Mouse (Mus musculus): ENCODE measurements around the gene Adcy7. TPM values are rescaled to one million over a fixed set of nuclear protein-coding genes. Genes with fewer than 3 reads are reported as not detected.
A peak's percentile ranks its signal among the peaks of the same experiment; 100 is the strongest.

Gene Adcy7
- polyA plus RNA-seq, 1 experiment = not detected

DNA sequence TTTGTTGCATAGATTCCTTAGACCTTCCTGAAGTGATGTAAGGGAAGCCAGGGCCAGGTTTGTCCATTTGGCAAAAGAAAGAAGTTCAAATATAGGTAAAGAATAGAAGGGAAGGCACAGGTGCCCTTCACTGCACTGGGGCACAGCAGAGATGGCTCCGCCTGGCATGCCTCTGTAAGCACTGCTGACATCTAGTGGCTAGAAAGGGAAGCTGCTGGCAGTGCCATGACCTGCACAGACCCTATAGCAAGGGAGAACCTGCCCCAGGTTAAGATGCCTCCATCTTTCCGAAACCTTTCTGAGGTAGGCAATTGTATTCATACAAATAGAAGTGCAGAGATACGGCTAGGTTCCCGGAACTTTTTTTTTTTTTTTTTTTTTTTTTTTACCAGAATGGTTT, 27.9 kb upstream of the Adcy7 start:
- Histone ChIP-seq H3K27ac (ENCODE audit: insufficient read depth, low read depth, low read length) (no peak overlapping the region), H3K4me3 (ENCODE audit: insufficient read depth, low read depth, low read length) (no peak overlapping the region), H3K4me1 (ENCODE audit: control insufficient read depth, insufficient read depth, low read length) (peaks cover 3% of the 10 kb centered on the region; the same call in 1 of the 2 replicates)
- TF ChIP-seq POLR2A (IDR thresholded peaks at IDR 0.05; ENCODE audit: insufficient read depth, low read depth, low read length) (no peak), CTCF (IDR thresholded peaks at IDR 0.05; ENCODE audit: insufficient read depth, low read depth, low read length) (peak; percentile 49; the same call in 1 of the 2 replicates)
- WGBS = 80% methylated on average over 4 of the region's 4 CpGs

DNA sequence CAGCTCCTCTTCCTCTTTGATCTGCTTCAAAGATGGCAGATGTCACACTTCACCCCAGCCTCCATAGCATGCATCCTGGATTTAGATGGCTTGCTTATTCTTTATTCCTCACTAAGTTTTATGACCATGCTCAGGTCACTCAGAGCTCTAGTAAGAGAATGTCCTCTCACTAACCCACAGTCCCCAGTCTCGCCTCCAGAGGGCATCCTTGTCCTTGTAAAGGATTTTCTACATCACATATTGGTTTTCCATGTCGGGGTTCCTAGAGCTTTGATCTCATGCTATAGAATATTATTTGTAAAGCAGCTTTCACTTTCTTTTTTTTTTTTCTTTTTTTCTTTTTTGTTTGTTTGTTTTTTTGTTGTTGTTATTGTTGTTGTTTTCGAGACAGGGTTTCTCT, 19.4 kb upstream of the Adcy7 start:
- WGBS = 78% methylated on average over 3 of the region's 3 CpGs
- H3K4me3 ChIP-seq (ENCODE audit: insufficient read depth, low read depth, low read length) = no peak overlapping the region
- H3K4me1 ChIP-seq (ENCODE audit: control insufficient read depth, insufficient read depth, low read length) = peaks cover 8% of the 10 kb centered on the region; the same call in 1 of the 2 replicates
- TF ChIP-seq CTCF (IDR thresholded peaks at IDR 0.05; ENCODE audit: insufficient read depth, low read depth, low read length) (no peak), POLR2A (IDR thresholded peaks at IDR 0.05; ENCODE audit: insufficient read depth, low read depth, low read length) (no peak)
- no peak overlapping the region for H3K27ac ChIP-seq (ENCODE audit: insufficient read depth, low read depth, low read length)

DNA sequence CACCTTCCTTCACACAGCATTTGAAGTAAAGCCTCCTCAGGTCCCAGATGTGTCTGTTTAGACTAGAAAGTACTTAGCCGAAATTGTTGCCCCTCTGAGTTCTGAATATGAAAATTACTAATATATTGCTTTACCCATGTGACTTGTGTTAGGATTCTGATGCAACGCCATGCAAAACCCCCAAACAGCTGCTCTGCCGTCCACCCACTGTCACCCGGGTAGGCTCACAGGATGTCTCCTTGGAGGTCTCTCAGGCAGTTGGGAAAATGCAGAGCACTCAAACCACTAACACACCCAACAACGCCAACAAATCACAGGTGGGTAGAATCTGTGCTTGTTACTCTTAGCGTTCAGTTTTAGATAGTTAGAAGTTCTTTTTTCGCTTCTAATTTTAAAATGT, 17.2 kb upstream of the Adcy7 start:
- 66% methylated on average over 7 of the region's 7 CpGs for WGBS
- Histone ChIP-seq H3K4me3 (ENCODE audit: insufficient read depth, low read depth, low read length) (no peak overlapping the region), H3K4me1 (ENCODE audit: control insufficient read depth, insufficient read depth, low read length) (0 out of 2 replicates have a peak, but pooled peaks cover 5% of the 10 kb centered on the region), H3K27ac (ENCODE audit: insufficient read depth, low read depth, low read length) (no peak overlapping the region)
- TF ChIP-seq POLR2A (IDR thresholded peaks at IDR 0.05; ENCODE audit: insufficient read depth, low read depth, low read length) (no peak), CTCF (IDR thresholded peaks at IDR 0.05; ENCODE audit: insufficient read depth, low read depth, low read length) (no peak)

DNA sequence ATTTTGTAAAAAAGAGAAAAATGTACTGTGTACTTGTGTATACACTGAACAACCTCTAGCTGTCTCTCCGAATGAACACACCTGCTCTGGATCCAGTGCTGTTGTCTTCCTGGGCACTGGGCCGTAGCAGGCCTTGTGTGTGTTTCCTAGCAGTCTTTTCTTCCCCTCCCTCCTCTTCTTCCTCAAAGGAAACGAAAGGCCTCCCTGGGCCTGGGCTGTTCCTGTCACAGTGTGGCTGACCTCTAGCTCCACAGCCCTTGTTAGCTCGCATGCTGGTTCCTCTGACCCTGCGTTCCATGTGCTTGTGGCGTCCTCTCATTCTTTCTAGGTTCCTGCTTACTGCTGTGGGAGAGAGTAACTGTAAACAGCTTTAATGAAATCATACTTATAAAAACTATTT, 14.2 kb upstream of the Adcy7 start:
- no peak overlapping the region for H3K4me3 ChIP-seq (ENCODE audit: insufficient read depth, low read depth, low read length)
- no peak overlapping the region for H3K27ac ChIP-seq (ENCODE audit: insufficient read depth, low read depth, low read length)
- WGBS = 66% methylated on average over 6 of the region's 6 CpGs
- H3K4me1 ChIP-seq (ENCODE audit: control insufficient read depth, insufficient read depth, low read length) = 0 out of 2 replicates have a peak, but pooled peaks cover 5% of the 10 kb centered on the region
- TF ChIP-seq CTCF (IDR thresholded peaks at IDR 0.05; ENCODE audit: insufficient read depth, low read depth, low read length) (no peak), POLR2A (IDR thresholded peaks at IDR 0.05; ENCODE audit: insufficient read depth, low read depth, low read length) (no peak)

DNA sequence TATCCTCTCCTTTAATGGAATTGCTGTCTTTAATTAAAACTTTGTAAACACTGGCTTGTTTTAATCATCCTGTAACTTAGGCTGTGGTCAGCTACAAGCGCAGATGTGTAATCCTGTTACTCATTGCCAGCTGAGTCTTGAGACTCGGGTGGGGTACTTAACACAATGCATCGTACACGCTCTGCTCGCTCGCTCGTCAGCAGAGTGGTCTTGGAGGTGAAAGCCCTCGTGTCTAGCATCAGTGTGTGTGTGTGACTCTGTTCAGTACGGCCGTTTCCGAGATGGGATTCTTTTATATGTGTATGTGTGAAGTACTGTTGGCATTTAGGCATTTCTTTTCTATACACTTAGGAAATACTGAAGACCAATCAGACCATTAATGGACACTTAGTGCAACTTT, 13.7 kb upstream of the Adcy7 start:
- Histone ChIP-seq H3K4me1 (ENCODE audit: control insufficient read depth, insufficient read depth, low read length) (0 out of 2 replicates have a peak, but pooled peaks cover 5% of the 10 kb centered on the region), H3K4me3 (ENCODE audit: insufficient read depth, low read depth, low read length) (no peak overlapping the region), H3K27ac (ENCODE audit: insufficient read depth, low read depth, low read length) (no peak overlapping the region)
- 73% methylated on average over 11 of the region's 11 CpGs for WGBS
- TF ChIP-seq POLR2A (IDR thresholded peaks at IDR 0.05; ENCODE audit: insufficient read depth, low read depth, low read length) (no peak), CTCF (IDR thresholded peaks at IDR 0.05; ENCODE audit: insufficient read depth, low read depth, low read length) (no peak)

DNA sequence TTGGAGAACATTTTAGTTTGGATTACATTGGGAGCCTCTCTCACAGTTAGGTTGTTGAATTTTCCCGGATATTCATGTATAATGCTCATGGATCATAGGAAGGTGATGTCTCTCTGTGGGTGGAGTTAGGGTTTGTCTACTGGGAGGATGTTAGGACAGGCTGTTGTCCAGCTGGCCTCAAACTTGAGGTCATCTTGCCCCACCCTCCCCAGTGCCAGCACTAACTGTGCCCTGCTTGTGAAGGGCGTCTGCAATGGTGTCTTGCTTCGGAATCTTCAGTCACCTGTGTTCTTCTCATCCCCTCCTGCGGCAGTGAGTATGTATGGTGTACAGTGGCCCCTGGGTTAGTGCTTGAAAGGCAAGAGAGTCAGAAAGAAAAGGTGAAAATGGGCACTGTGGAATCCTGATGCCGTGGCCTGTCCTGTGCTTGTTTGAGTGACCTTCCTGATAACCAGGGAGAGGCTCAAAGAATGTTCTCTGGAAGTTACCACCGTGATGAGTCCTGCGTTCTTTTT, 11.7 kb upstream of the Adcy7 start:
- Histone ChIP-seq H3K4me1 (ENCODE audit: control insufficient read depth, insufficient read depth, low read length) (0 out of 2 replicates have a peak, but pooled peaks cover 6% of the 10 kb centered on the region), H3K27ac (ENCODE audit: insufficient read depth, low read depth, low read length) (no peak overlapping the region), H3K4me3 (ENCODE audit: insufficient read depth, low read depth, low read length) (no peak overlapping the region)
- no peak for TF ChIP-seq CTCF (IDR thresholded peaks at IDR 0.05; ENCODE audit: insufficient read depth, low read depth, low read length)
- TF ChIP-seq POLR2A (IDR thresholded peaks at IDR 0.05; ENCODE audit: insufficient read depth, low read depth, low read length) = no peak
- WGBS = 89% methylated on average over 7 of the region's 7 CpGs

DNA sequence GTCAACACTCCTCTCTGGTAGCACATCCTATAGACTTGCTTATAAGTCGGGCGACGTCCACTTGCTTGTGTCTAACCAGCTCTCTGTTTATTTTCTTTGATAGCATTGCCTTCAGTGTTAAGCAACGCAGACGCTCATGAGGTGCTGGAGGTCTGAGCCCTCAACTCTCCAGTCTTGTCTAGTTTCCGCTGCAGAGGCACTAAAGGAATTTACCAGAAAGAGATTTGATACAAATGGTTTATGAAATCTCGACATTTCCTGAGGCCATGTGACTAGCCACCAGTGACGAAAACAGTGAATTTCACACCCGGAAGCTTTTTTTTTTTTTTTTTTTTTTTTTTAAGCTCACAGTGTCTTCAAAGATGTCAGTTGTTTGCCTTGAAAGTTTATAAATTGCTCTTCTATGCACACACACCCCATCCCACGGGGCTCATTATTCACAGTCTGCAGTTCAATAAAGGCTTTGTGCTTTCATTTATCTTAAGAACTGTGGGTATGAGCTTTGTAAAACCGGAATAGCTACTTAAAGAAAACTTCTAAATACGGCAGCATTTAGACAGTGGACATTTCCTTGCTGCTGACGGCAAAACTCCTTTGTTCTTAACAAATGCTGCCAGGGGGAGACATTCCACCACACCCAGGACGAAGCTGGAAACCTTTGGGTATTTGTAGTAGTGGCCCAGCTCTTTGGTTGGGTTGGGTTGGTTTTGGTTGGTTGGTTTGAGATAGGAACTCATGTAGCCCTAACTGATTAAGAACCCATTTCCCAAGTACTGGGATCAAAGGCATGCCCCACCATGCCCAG, 9.2 kb upstream of the Adcy7 start:
- no peak for TF ChIP-seq POLR2A (IDR thresholded peaks at IDR 0.05; ENCODE audit: insufficient read depth, low read depth, low read length)
- no peak for TF ChIP-seq CTCF (IDR thresholded peaks at IDR 0.05; ENCODE audit: insufficient read depth, low read depth, low read length)
- Histone ChIP-seq H3K27ac (ENCODE audit: insufficient read depth, low read depth, low read length) (no peak overlapping the region), H3K4me3 (ENCODE audit: insufficient read depth, low read depth, low read length) (no peak overlapping the region), H3K4me1 (ENCODE audit: control insufficient read depth, insufficient read depth, low read length) (0 out of 2 replicates have a peak, but pooled peaks cover 2% of the 10 kb centered on the region)
- whole genome bisulfite sequencing = 50% methylated on average over 14 of the region's 14 CpGs

DNA sequence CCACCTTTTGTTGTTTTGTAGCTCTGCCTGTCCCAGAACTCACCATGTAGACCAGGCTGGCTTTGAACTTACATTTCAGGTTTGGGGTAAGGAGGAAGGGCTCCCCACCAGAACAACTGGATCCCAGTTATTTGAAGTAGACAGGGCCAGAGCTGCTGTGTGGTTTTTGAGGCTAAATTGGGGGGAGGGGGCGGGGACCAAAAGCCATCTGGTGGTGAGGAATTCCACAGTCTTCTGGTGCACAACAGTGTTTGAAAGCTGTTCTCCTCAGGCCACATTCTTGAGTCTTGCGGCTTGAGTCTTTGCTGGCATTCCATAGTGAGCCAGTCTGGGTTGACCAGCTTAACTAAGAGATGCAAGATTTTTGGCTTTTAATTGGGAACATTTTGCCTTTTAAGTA, 6.7 kb upstream of the Adcy7 start:
- Histone ChIP-seq H3K4me1 (ENCODE audit: control insufficient read depth, insufficient read depth, low read length) (0 out of 2 replicates have a peak, but pooled peaks cover 2% of the 10 kb centered on the region), H3K27ac (ENCODE audit: insufficient read depth, low read depth, low read length) (no peak overlapping the region), H3K4me3 (ENCODE audit: insufficient read depth, low read depth, low read length) (no peak overlapping the region)
- TF ChIP-seq POLR2A (IDR thresholded peaks at IDR 0.05; ENCODE audit: insufficient read depth, low read depth, low read length) (no peak), CTCF (IDR thresholded peaks at IDR 0.05; ENCODE audit: insufficient read depth, low read depth, low read length) (no peak)
- 29% methylated on average over 2 of the region's 2 CpGs for WGBS

DNA sequence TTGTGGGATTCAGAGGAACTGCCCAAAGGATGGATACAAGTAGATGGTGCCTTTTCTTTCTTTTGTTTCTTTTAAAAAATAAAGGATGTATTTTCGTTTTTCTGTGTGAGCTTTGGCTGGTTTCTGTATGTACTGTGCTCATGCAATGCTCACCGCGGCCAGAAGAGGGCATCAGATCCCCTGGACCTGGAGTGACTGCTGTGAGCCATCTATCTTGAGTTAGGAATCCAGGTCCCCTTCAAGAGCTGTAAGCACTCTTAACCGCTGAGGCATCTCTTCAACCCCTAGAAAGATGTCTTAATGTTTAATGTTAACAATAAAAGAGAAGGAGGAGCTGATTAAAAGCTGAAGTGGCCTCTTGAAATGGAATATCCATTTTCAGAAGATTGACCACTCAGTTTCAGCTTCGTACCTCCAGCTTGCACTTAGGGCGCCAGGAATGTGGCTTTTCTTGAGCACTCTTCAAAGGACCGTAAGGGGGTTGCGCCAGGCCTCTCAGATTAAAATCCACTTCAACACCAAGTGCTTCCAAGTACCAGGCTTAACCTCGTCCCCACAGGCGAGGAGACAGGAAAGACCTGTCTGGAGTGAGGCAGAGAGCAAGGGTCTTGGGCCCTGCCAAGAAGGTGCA, 5.9 kb upstream of the Adcy7 start:
- Histone ChIP-seq H3K4me3 (ENCODE audit: insufficient read depth, low read depth, low read length) (no peak overlapping the region), H3K27ac (ENCODE audit: insufficient read depth, low read depth, low read length) (no peak overlapping the region), H3K4me1 (ENCODE audit: control insufficient read depth, insufficient read depth, low read length) (0 out of 2 replicates have a peak, but pooled peaks cover 2% of the 10 kb centered on the region)
- WGBS = 54% methylated on average over 10 of the region's 10 CpGs
- peak; percentile 51 for TF ChIP-seq CTCF (IDR thresholded peaks at IDR 0.05; ENCODE audit: insufficient read depth, low read depth, low read length)
- TF ChIP-seq POLR2A (IDR thresholded peaks at IDR 0.05; ENCODE audit: insufficient read depth, low read depth, low read length) = no peak
